Mouse (Mus musculus) stomach, embryonic 14.5 days (tissue): ENCODE measurements around the gene Gli2. TPM values are rescaled to one million over a fixed set of nuclear protein-coding genes. Genes with fewer than 3 reads are reported as not detected.

Experiments used
- ATAC-seq: fragments of 200-750 bp; cut with Nextera tagmentation; 2 replicates; pipeline ENCODE4 v1.8.0; 2017; ENCODE audit warnings: low read depth, moderate TSS enrichment; ENCODE audit not compliant: insufficient number of reproducible peaks, insufficient read depth, low FRiP score
- H3K27ac ChIP-seq: fragments of 300-500 bp; sonication (generic); 2 replicates; pipeline ENCODE4 v1.5.1; 2014; ENCODE audit warnings: mild to moderate bottlenecking, low read length, moderate library complexity, mixed read lengths
- H3K27me3 ChIP-seq: fragments of 300-500 bp; sonication (generic); 2 replicates; pipeline ENCODE4 v1.6.1; 2014; ENCODE audit warnings: low read length, control low read depth, mixed read lengths; ENCODE audit not compliant: control insufficient read depth, insufficient read depth
- H3K36me3 ChIP-seq: fragments of 300-500 bp; sonication (generic); 2 replicates; pipeline ENCODE4 v1.6.1; 2014; ENCODE audit warnings: mild to moderate bottlenecking, control low read depth, low read length, moderate library complexity, mixed read lengths; ENCODE audit not compliant: control insufficient read depth, insufficient read depth
- H3K4me1 ChIP-seq: fragments of 300-500 bp; sonication (generic); 2 replicates; pipeline ENCODE4 v1.6.1; 2014; ENCODE audit warnings: low read length, control low read depth, mixed read lengths; ENCODE audit not compliant: control insufficient read depth, insufficient read depth
- H3K4me2 ChIP-seq: fragments of 300-500 bp; sonication (generic); replicated peaks from 2 replicates; pipeline ENCODE4 v1.6.1; 2014; ENCODE audit warnings: low read depth, low read length, control low read depth
- H3K4me3 ChIP-seq: fragments of 300-500 bp; sonication (generic); 2 replicates; pipeline ENCODE4 v1.5.1; 2014; ENCODE audit warnings: low read depth, low read length, control low read depth
- H3K9ac ChIP-seq: fragments of 300-500 bp; sonication (generic); replicated peaks from 2 replicates; pipeline ENCODE4 v1.6.1; 2014; ENCODE audit warnings: low read depth, mild to moderate bottlenecking, control low read depth, low read length, moderate library complexity, mixed read lengths
- H3K9me3 ChIP-seq: fragments of 300-500 bp; sonication (generic); 2 replicates; pipeline ENCODE4 v1.6.1; 2016; ENCODE audit warnings: low read depth, low read length, control low read depth; ENCODE audit not compliant: control insufficient read depth
- WGBS: fragments of 180-500 bp; shearing (Covaris S2); extraction: QIAGEN DNeasy Blood & Tissue Kit; methylation state at CpG from one replicate; pipeline ENCODE4 v1.1.7; 2014; 5-methylcytosine and 5-hydroxymethylcytosine counted together
- polyA plus RNA-seq: library from polyadenylated mRNA; unstranded; fragments of >200 nt; fragmentation: Nextera tagmentation; extraction: Ambion mirVana; gene quantifications from 2 replicates; pipeline ENCODE4 v1.2.1, GENCODE M21; 2014

Gli2 gene
- polyA plus RNA-seq, 1 experiment from 2014 or later: 18.5 TPM

DNA sequence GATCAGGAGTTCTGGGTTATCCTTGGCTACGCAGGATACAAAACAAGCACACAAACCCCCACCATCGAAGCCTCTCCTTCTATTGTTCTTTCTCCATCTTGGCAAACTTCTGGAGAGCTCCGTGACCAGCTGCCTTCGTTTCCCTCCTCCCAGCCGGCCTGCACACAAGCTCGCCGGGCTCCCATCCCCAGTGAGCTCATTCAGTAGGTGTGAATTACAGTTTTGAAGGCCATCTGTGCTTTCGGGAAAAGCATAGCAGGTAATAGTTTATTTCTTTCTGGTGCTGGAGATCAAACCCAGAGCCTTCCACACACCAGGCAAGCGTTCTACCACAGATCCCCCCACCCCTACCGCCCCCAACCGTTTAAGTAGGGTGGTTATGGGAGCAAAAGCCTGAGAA is 226.8 kb downstream of the Gli2 start:
- Histone ChIP-seq H3K27me3 (no peaks in the 10 kb centered on the region), H3K4me2 (no peak overlapping the region), H3K4me1 (peaks cover 7% of the 10 kb centered on the region; the same call in 1 of the 2 replicates), H3K9me3 (peaks cover 4% of the 10 kb centered on the region; the same call in 1 of the 2 replicates), H3K27ac (no peak overlapping the region), H3K9ac (no peak overlapping the region), H3K36me3 (no peaks in the 10 kb centered on the region), H3K4me3 (no peak overlapping the region)
- no peak for ATAC-seq
- WGBS: 87% methylated on average over 11 of the region's 11 CpGs

DNA sequence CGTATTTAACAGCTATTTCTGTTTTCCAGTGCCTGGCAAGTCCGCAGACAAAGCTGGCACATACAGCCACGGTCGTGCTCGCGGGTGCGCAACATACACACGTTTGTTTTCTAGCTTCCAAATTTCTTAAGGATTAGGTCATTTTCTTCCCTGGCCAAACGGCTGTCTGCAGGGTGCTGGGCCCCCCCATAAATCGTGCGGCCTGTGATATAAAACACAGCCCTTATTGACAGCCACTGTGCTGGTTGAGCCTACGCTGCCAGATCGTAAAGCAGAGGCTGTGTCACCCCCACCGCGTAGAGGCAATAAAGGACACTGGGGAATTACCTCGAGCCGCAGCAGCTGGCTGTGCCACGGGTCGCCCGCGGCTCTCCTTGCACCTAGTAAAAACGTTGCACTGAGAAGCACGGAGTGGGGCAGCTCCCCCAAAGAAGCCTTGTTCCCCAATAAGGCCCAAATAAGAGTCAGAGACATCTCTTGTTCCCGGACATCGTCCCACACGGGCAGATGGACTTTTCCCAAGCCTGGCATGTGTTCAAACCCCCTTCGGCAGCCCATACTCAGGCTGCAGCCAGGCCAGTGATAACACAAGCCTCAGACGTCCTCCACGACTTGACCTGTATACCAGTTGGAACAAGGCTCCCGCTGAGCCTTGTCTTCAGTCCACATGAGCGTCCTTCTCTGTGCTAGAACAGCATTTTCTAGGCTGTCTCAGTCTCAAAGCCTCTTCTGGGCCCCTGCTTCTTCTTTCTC is 227.8 kb downstream of the Gli2 start:
- Histone ChIP-seq H3K9ac (no peak overlapping the region), H3K4me2 (0 out of 2 replicates have a peak overlapping the region, but pooled peaks have one; percentile 5), H3K4me1 (peaks cover 7% of the 10 kb centered on the region; the same call in 1 of the 2 replicates), H3K27me3 (no peaks in the 10 kb centered on the region), H3K27ac (no peak overlapping the region), H3K4me3 (no peak overlapping the region), H3K9me3 (peaks cover 4% of the 10 kb centered on the region; the same call in 1 of the 2 replicates), H3K36me3 (no peaks in the 10 kb centered on the region)
- WGBS: 41% methylated on average over 31 of the region's 31 CpGs
- ATAC-seq: no peak

DNA sequence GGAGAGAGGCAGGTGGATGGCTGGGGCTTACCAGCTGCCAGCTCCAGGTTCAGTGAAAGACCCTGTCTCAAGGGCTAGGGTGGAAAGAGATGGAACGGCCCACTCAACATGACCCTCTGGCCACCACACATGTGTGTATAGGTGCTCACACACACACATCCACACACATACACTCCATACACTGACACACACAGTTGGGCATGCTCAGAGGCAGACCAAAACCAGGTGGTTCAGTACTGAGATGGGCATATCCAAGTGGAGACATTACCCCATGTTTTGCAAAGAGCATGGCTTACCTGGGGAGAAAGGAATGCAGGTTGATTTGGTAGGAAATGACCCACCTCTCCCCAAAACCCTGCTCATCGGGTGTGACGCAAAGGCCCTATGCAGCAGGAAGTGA is 228.4 kb downstream of the Gli2 start:
- peaks cover 7% of the 10 kb centered on the region; the same call in 1 of the 2 replicates for H3K4me1 ChIP-seq
- ATAC-seq: no peak
- H3K4me2 ChIP-seq: no peak overlapping the region
- no peaks in the 10 kb centered on the region for H3K27me3 ChIP-seq
- H3K9me3 ChIP-seq: peaks cover 4% of the 10 kb centered on the region; the same call in 1 of the 2 replicates
- WGBS: 71% methylated on average over 3 of the region's 3 CpGs
- H3K27ac ChIP-seq: no peak overlapping the region
- H3K9ac ChIP-seq: no peak overlapping the region
- H3K36me3 ChIP-seq: no peaks in the 10 kb centered on the region
- H3K4me3 ChIP-seq: no peak overlapping the region

DNA sequence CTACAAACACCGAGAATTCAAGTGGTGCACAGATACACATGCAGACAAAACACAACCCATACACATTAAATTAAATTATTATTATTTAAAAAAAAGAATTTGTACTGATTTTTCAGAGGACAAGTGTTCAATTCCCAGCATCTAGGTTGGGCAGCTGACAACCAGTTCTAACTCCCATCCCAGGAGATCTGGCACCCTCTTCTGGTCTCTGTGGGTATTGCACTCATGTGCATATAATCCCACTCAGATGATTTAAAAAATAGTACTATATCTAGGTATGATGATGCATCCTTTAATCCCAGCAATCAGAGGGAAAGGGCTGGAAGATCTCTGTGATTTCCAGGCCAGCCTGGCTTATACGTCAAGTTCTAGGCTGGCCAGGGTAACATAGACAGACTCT is 231.2 kb downstream of the Gli2 start:
- Histone ChIP-seq H3K27ac (no peak overlapping the region), H3K27me3 (no peaks in the 10 kb centered on the region), H3K36me3 (no peaks in the 10 kb centered on the region), H3K9ac (no peak overlapping the region), H3K4me2 (no peak overlapping the region), H3K9me3 (peaks cover 4% of the 10 kb centered on the region; the same call in 1 of the 2 replicates), H3K4me1 (peaks cover 7% of the 10 kb centered on the region; the same call in 1 of the 2 replicates), H3K4me3 (no peak overlapping the region)
- ATAC-seq: no peak
- 95% methylated on average over 2 of the region's 2 CpGs for WGBS

DNA sequence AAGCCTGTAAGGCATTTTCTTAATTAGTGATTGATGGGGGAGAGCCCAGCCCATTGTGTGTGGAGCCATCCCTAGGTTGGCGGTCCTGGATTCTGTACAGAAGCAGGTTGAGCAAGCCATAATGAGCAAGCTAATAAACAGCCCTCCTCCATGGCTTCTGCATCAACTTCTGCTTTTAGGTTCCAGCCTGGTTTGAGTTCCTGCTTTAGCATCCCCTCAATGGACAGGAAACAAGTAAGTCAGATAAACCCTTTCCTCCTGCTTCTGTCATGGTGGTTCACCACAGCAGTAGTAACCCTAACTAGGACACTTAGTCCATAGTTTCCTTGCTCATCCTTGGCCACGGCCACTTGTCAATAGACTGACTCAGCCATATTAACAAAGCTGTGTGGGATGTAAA is 238.4 kb downstream of the Gli2 start:
- no peaks in the 10 kb centered on the region for H3K4me1 ChIP-seq

DNA sequence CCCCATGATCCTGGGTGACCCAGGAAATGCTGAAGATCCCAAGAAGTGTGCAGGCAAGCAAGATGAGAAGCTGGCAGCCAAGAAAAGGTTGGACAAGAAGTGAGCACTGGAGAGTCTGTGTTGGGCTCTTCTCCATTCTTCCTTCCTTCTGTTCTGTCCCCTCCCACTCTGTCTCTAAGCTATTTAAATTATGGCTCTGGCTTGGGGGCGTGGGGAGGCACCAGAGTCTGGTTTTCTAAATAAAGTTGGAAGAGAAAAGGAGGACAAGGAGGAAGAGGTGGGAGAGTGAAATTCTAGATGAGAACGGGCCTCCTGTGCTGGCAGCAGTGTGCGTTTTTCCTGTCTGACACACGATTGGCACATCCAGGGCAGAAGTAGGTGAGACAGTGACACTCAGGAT is 243.1 kb downstream of the Gli2 start:
- ATAC-seq: no peak
- Histone ChIP-seq H3K9me3 (no peaks in the 10 kb centered on the region), H3K4me3 (no peak overlapping the region), H3K4me2 (no peak overlapping the region), H3K9ac (no peak overlapping the region), H3K27ac (no peak overlapping the region), H3K4me1 (no peaks in the 10 kb centered on the region), H3K36me3 (no peaks in the 10 kb centered on the region), H3K27me3 (no peaks in the 10 kb centered on the region)
- 59% methylated on average over 4 of the region's 4 CpGs for WGBS

More for the DNA sequence above, 238.4 kb downstream of the Gli2 start:
- H3K4me3 ChIP-seq: no peak overlapping the region
- H3K27me3 ChIP-seq: no peaks in the 10 kb centered on the region
- no peak for ATAC-seq
- no peaks in the 10 kb centered on the region for H3K9me3 ChIP-seq
- WGBS: 91% methylated on average over 2 of the region's 2 CpGs
- no peak overlapping the region for H3K27ac ChIP-seq
- H3K4me2 ChIP-seq: no peak overlapping the region
- H3K36me3 ChIP-seq: no peaks in the 10 kb centered on the region
- H3K9ac ChIP-seq: no peak overlapping the region

DNA sequence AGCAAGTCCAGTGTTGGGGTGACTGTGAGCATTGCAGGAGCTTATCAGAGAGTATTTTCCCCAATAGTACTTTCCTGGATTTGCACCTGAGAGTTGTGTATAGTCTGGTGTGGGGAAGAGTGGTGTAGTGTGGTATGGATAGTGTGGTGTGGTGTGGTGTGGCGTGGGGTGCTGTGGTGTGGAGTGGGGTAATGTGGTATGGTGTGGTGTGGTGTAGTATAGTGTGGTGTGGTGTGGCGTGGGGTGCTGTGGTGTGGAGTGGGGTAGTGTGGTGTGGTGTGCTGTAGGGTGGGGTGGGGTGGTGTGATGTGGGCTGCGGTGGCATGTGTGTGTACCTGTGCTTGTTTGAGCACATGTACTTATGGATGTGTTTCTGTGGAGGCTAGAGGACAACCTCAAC is 246.7 kb downstream of the Gli2 start:
- no peaks in the 10 kb centered on the region for H3K4me1 ChIP-seq
- no peak overlapping the region for H3K9ac ChIP-seq
- H3K9me3 ChIP-seq: no peaks in the 10 kb centered on the region
- H3K36me3 ChIP-seq: no peaks in the 10 kb centered on the region
- H3K4me2 ChIP-seq: no peak overlapping the region
- no peak overlapping the region for H3K27ac ChIP-seq
- 91% methylated on average over 3 of the region's 3 CpGs for WGBS
- H3K27me3 ChIP-seq: no peaks in the 10 kb centered on the region
- ATAC-seq: no peak
- no peak overlapping the region for H3K4me3 ChIP-seq

DNA sequence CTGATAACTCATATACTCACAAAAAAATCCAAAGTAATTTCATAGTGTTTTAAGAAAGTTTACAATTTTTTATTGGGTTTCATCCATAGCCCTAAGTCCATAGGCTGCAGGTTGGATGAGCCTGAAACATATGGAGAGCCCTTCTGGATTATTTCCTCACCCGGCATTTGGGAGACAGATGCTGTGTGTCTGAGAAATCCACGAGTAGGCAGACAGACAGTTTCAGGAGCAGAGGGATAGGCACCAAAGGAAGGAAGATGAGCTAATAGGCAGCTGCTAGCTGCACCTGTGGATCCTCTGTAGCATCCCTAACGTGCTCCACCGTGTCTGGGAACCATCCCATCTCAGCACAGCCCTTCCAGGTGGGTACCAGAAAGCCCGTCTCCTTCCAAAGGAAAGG is 251.3 kb downstream of the Gli2 start:
- 77% methylated on average over 5 of the region's 5 CpGs for WGBS

More for the DNA sequence above, 251.3 kb downstream of the Gli2 start:
- no peaks in the 10 kb centered on the region for H3K4me1 ChIP-seq
- H3K4me3 ChIP-seq: no peak overlapping the region
- H3K9ac ChIP-seq: no peak overlapping the region
- H3K27me3 ChIP-seq: no peaks in the 10 kb centered on the region
- no peak overlapping the region for H3K4me2 ChIP-seq
- no peaks in the 10 kb centered on the region; the same call in 1 of the 2 replicates for H3K9me3 ChIP-seq
- no peaks in the 10 kb centered on the region for H3K36me3 ChIP-seq
- ATAC-seq: no peak
- H3K27ac ChIP-seq: no peak overlapping the region
